Mouse (Mus musculus) kidney, embryonic 16.5 days (tissue): ENCODE data around the gene Tinagl1. TPM values are rescaled to one million over a fixed set of nuclear protein-coding genes. Genes with fewer than 3 reads are reported as not detected.

ENCODE experiments used
- ATAC-seq: fragments of 200-750 bp; cut with Nextera tagmentation; 2 replicates; pipeline ENCODE4 v1.8.0; 2017; ENCODE audit warnings: moderate TSS enrichment; ENCODE audit not compliant: low FRiP score, low TSS enrichment
- H3K27ac ChIP-seq: fragments of 300-500 bp; sonication (generic); 2 replicates; pipeline ENCODE4 v1.5.1; 2014; ENCODE audit warnings: low read length
- H3K27me3 ChIP-seq: fragments of 300-500 bp; sonication (generic); 2 replicates; pipeline ENCODE4 v1.6.1; 2014; ENCODE audit warnings: low read length, control low read depth, mixed read lengths; ENCODE audit not compliant: insufficient read depth
- H3K36me3 ChIP-seq: fragments of 300-500 bp; sonication (generic); 2 replicates; pipeline ENCODE4 v1.6.1; 2014; ENCODE audit warnings: low read length, control low read depth, mixed read lengths; ENCODE audit not compliant: insufficient read depth
- H3K4me1 ChIP-seq: fragments of 300-500 bp; sonication (generic); 2 replicates; pipeline ENCODE4 v1.6.1; 2014; ENCODE audit warnings: low read length, control low read depth, mixed read lengths; ENCODE audit not compliant: insufficient read depth
- H3K4me2 ChIP-seq: fragments of 300-500 bp; sonication (generic); replicated peaks from 2 replicates; pipeline ENCODE4 v1.6.1; 2014; ENCODE audit warnings: low read depth, low read length
- H3K4me3 ChIP-seq: fragments of 300-500 bp; sonication (generic); 2 replicates; pipeline ENCODE4 v1.5.1; 2014; ENCODE audit warnings: mild to moderate bottlenecking, low read length
- H3K9ac ChIP-seq: fragments of 300-500 bp; sonication (generic); replicated peaks from 2 replicates; pipeline ENCODE4 v1.6.1; 2014; ENCODE audit warnings: low read length
- H3K9me3 ChIP-seq: fragments of 300-500 bp; sonication (generic); 2 replicates; pipeline ENCODE4 v1.6.1; 2016; ENCODE audit warnings: low read length, control low read depth
- WGBS: fragments of 180-500 bp; shearing (Covaris S2); extraction: QIAGEN DNeasy Blood & Tissue Kit; methylation state at CpG from one replicate; pipeline ENCODE4 v1.1.7; 2014; 5-methylcytosine and 5-hydroxymethylcytosine counted together
- polyA plus RNA-seq: library from polyadenylated mRNA; unstranded; fragments of >200 nt; fragmentation: Nextera tagmentation; extraction: Ambion mirVana; gene quantifications from 2 replicates; pipeline ENCODE4 v1.2.1, GENCODE M21; 2015

Gene Tinagl1
- polyA plus RNA-seq, 1 experiment from 2014 or later, result 93.4 TPM

DNA sequence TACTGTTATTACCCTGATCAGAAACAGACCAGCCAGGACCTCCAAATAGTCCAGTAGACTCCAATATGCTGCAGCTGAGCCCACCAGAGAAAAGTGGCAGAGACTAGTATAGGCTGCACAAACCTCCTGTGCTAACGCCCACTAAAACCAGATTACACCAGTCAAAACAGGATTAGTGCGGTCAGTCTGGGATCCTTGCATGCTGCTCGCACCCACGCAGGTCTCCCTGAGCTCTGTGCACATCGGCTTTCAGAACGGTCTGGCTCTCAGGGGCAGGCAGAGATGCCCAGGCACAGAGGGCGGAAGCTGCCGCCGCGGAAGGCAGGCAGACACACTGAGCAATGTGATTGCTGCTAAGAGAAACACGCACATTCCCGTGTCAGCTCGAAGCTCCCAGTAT lies 8.1 kb upstream of the Tinagl1 start:
- Histone ChIP-seq H3K9me3 (no peaks in the 10 kb centered on the region), H3K27me3 (no peaks in the 10 kb centered on the region), H3K4me1 (peaks cover 9% of the 10 kb centered on the region), H3K27ac (no peak overlapping the region), H3K36me3 (no peaks in the 10 kb centered on the region), H3K4me2 (no peak overlapping the region), H3K4me3 (no peak overlapping the region), H3K9ac (no peak overlapping the region)
- 82% methylated on average over 13 of the region's 13 CpGs for WGBS
- no peak for ATAC-seq

DNA sequence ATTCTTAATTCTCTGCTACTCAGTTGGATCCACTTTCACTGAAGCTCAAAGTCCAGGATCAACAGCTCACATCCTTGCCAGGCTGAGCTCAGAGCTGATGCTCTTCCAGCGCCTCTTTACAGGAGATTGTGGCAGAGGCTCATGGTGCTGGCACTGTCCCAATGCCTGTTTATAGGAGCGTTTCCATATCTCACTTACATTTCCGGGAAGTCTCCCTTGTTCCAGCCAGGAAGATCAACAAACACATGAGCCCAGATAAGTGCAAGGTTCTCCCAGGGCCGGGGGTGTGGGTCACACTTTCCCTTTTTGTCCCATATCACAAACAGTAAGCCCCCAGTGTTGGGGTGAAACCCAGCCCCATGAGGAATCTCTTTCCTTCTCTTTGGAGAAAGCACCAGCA lies 7.0 kb upstream of the Tinagl1 start:
- Histone ChIP-seq H3K36me3 (no peaks in the 10 kb centered on the region), H3K4me3 (no peak overlapping the region), H3K9me3 (no peaks in the 10 kb centered on the region), H3K4me2 (no peak overlapping the region), H3K27me3 (no peaks in the 10 kb centered on the region), H3K27ac (no peak overlapping the region), H3K9ac (no peak overlapping the region), H3K4me1 (peaks cover 20% of the 10 kb centered on the region)
- 54% methylated on average over 4 of the region's 4 CpGs for WGBS
- ATAC-seq, result no peak

DNA sequence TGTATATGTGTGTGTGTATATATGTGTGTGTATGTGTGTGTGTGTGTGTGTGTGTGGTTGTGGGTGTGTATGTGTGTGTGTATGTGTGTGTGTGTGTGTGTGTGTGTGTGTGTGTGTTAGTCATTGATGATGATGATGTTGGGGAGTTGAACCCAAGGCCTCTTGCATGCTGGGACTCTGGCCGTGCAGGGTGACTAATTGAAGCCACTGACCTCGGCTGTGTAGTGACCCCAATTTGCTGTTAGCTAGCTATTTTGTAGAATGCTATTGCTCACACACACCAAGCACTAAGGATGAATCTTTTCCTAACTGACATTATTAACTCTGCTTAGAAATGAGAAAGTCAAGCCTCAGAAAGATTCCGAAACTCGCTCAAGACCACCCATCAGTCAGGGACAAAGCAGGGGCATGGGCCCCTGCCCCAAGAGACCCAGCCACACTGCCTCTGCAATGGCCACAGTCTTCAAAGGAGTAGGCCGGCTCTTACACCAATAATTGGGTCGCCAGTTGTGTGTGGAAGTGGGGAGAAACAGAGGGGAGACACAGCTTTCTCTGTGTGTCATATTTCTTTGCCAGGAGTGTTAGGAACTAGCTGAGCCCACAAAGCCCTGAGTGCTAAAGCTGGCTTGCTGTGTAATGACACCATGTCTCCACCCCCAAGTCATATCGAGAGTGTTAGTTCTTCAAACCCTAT lies 6.1 kb upstream of the Tinagl1 start:
- H3K27me3 ChIP-seq, result no peaks in the 10 kb centered on the region
- H3K4me2 ChIP-seq, result no peak overlapping the region
- H3K27ac ChIP-seq, result no peak overlapping the region
- H3K36me3 ChIP-seq, result no peaks in the 10 kb centered on the region
- H3K4me1 ChIP-seq, result peaks cover 25% of the 10 kb centered on the region
- H3K9me3 ChIP-seq, result no peaks in the 10 kb centered on the region
- 60% methylated on average over 7 of the region's 7 CpGs for WGBS
- ATAC-seq, result no peak
- H3K9ac ChIP-seq, result no peak overlapping the region
- H3K4me3 ChIP-seq, result no peak overlapping the region

DNA sequence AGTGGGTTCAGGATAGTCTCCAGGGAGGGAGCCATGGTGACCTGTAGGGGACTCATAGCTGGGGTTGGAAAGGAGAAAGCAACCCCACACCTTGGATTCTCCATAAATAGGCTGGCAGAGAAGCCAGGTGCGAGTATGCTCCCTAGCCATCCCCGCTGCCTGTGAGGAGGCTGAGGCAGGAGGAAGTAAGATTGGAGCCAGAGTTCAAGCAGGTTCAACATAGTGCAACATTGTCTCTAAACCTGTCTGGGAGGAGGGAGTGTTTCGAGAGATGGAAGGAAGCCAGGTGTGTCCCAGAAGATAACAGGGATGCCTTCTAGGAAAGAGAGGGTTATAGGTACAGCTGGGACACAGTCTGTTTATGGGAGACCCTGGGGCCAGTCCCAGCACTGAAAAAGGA lies 5.0 kb upstream of the Tinagl1 start:
- H3K4me2 ChIP-seq, result no peak overlapping the region
- ATAC-seq, result no peak

DNA sequence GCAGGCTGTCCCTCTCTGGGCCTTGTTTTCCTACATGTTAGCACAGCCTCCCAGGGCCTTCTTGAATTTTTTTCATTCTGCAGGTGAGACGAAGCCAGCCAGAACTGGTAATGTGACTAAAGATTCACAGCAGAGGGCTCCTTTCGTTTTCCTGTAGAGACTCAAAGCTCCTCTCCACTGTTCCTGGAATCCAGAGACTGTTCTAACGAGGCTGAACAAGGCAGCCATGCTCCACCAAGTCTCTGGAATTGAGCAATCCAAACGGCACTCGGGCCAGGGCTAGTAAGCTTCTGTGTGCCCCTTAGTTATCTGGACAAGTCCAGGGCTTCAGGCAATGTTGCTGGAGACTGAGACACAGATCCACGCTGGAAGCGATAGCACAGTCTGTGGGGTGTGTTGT lies 2.6 kb upstream of the Tinagl1 start:
- Histone ChIP-seq H3K4me2 (no peak overlapping the region), H3K9me3 (no peaks in the 10 kb centered on the region), H3K9ac (peak overlapping the region; percentile 31; the same call in 1 of the 2 replicates), H3K27ac (peak overlapping the region; percentile 71), H3K4me3 (no peak overlapping the region), H3K36me3 (no peaks in the 10 kb centered on the region), H3K4me1 (peaks cover 59% of the 10 kb centered on the region), H3K27me3 (0 out of 2 replicates have a peak, but pooled peaks cover 5% of the 10 kb centered on the region)
- WGBS, result 54% methylated on average over 7 of the region's 7 CpGs
- ATAC-seq, result no peak

More for the DNA sequence above, 5.0 kb upstream of the Tinagl1 start:
- Histone ChIP-seq H3K4me3 (no peak overlapping the region), H3K36me3 (no peaks in the 10 kb centered on the region), H3K4me1 (peaks cover 36% of the 10 kb centered on the region), H3K27ac (no peak overlapping the region), H3K9ac (no peak overlapping the region), H3K27me3 (0 out of 2 replicates have a peak, but pooled peaks cover 5% of the 10 kb centered on the region), H3K9me3 (no peaks in the 10 kb centered on the region)
- 85% methylated on average over 3 of the region's 3 CpGs for WGBS

DNA sequence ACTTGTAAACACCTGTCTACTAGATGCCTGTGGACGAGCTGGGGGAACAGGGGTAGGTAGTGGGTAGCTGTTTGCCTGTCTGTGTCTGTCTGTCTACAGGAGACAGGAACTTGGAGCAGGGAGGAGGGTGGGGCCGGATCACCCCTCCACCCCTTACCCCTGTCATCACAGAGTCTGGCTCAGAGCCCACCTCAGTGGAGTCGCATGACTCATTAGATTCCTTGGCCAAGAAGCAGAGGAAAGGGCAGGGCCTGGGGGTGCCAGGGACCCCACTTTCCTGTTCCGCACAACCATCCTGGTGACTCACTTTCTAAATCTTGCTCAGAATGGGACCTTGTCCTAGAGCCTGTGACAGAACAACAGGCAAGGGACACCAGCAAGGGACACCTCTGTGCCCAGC lies 2.2 kb upstream of the Tinagl1 start:
- Histone ChIP-seq H3K9me3 (no peaks in the 10 kb centered on the region), H3K9ac (no peak overlapping the region), H3K27ac (peak overlapping the region; percentile 71), H3K4me3 (no peak overlapping the region), H3K36me3 (no peaks in the 10 kb centered on the region), H3K4me2 (no peak overlapping the region), H3K4me1 (peaks cover 63% of the 10 kb centered on the region), H3K27me3 (0 out of 2 replicates have a peak, but pooled peaks cover 5% of the 10 kb centered on the region)
- ATAC-seq, result no peak
- WGBS, result 65% methylated on average over 4 of the region's 4 CpGs

DNA sequence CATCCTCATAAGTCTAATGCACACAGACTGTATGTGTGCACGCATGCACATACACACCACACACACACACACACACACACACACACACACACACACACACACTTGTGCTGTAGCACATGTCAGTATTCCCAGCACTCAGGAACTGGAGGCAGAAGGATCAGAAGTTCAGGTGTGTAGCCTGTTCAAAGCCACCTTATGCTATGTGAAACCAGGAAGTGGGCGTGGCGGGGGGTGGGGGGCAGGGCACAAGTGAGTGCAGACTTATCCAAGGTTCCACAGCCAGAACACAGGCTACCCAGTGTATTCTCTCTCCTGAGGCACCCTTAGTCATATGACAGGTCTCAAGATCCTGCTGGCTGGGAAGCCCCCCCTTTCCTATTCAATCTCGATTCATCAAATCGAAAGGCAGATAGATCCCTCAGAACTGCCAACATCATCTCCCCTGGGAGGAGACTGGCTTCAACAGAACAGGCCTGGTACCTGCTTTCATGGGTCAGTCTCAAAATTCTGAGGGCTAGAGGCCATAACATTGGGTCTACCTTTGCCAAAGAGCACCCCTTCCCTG lies 1.3 kb upstream of the Tinagl1 start:
- ATAC-seq, result no peak
- 0 out of 2 replicates have a peak, but pooled peaks cover 5% of the 10 kb centered on the region for H3K27me3 ChIP-seq
- H3K4me3 ChIP-seq, result no peak overlapping the region
- no peak overlapping the region for H3K27ac ChIP-seq
- 77% methylated on average over 5 of the region's 5 CpGs for WGBS
- H3K9ac ChIP-seq, result no peak overlapping the region
- no peak overlapping the region for H3K4me2 ChIP-seq
- H3K9me3 ChIP-seq, result no peaks in the 10 kb centered on the region
- H3K36me3 ChIP-seq, result no peaks in the 10 kb centered on the region
- peaks cover 66% of the 10 kb centered on the region for H3K4me1 ChIP-seq

DNA sequence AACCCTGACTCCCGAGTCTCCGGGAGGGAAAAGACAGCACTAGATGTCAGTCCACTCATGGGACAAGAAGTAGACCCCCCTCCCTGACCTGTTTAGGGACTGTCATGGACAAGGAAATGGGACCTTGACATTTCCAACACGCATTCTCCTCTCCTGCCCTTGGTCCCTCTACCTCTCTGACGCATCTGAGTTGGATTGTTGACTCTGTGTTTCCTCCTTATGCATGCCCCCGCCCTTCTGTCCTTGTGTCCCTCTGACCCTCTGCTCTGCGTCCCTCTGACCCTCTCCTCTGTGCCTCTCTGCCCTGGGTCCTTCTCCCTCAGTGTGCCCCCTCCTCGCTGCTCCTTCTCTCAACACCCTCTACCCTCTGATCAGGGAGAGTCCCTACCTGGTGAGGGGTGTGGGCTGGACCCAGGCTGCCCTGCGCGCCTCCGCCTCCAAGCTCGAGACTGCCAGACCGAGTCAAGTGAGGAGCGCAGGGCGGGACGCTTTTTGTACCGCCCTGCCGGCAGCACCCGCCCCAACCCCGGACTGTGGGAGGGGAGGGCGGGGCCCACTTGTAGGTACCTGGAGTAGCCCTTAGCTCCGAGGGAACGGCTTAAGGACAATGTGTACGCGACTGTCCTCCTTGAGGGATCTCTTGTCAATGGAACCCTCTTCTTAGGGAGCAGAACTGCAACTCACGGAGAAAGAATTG lies 439 bp downstream of the Tinagl1 start:
- Histone ChIP-seq H3K27me3 (0 out of 2 replicates have a peak, but pooled peaks cover 5% of the 10 kb centered on the region), H3K9me3 (no peaks in the 10 kb centered on the region), H3K4me3 (peak overlapping the region; percentile 34), H3K9ac (peak overlapping the region; percentile 45), H3K27ac (peak overlapping the region; percentile 60; the same call in 1 of the 2 replicates), H3K4me2 (peak overlapping the region; percentile 63), H3K4me1 (peaks cover 70% of the 10 kb centered on the region), H3K36me3 (no peaks in the 10 kb centered on the region)
- ATAC-seq, result peak; percentile 79
- WGBS, result 2% methylated on average over 25 of the region's 25 CpGs

DNA sequence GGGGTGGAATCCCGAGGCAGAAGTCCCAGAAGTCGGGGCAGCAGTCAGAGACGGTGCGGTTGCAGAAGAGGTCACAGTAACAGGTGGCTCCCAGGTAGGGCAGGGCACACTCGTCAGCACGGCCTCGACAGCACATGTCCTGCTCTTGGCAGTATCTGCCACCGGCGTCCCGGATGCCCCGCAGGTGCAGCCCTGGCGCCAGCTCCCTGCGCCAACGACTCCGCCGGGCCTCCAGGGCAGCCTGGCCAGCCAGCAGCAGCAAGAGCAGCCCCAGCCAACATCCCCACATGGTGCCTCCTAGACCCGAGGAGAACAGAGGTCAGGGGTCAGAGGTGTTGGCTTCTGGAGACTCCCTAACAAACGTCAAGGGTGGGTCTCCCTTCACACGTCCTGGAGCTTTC lies 1.0 kb downstream of the Tinagl1 start:
- Histone ChIP-seq H3K9ac (peak overlapping the region; percentile 45), H3K27ac (peak overlapping the region; percentile 60; the same call in 1 of the 2 replicates), H3K4me3 (peak overlapping the region; percentile 34), H3K9me3 (no peaks in the 10 kb centered on the region), H3K36me3 (no peaks in the 10 kb centered on the region), H3K4me1 (peaks cover 75% of the 10 kb centered on the region), H3K27me3 (0 out of 2 replicates have a peak, but pooled peaks cover 5% of the 10 kb centered on the region), H3K4me2 (peak overlapping the region; percentile 63)
- no peak for ATAC-seq
- 37% methylated on average over 19 of the region's 19 CpGs for WGBS
